Mouse (Mus musculus): ENCODE measurements around the gene Fkbp15. TPM values are rescaled to one million over a fixed set of nuclear protein-coding genes. Genes with fewer than 3 reads are reported as not detected.
A peak's percentile ranks its signal among the peaks of the same experiment; 100 is the strongest.

The Fkbp15 gene
- total and polyA plus RNA-seq, 2 experiments = 20.0 to 22.7 TPM

DNA sequence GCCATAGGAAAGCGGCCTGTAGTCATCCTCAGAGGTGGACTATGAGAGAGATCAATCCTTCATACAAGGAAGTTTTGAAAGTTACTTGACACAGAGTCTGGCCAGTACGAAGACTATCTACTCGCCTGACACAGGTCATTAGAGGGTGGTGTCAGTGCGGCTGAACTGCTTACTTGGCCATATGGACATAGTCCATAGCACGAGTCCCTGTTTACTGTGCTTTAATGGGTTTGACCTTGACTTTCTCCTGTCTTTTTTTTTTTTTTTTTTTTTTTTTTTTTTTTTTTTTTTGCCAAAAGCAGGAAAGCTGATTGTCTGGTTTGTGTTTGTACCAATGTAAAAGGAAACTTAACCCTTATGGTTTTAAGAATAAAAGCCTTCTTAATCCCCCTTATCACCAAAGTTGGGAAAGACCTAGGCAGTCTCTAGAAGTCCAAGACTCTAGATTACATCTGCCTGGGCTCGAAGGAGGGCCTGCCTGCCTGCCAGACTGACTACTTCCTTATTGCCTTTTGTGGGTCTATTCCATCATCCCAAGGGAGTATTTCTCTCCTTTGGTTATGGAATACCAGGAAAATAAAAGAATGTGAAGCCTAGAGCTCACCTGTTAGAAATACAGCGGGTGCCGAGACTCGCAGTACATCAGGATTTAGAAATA, 19.5 kb upstream of the Fkbp15 start:
- Histone ChIP-seq H3K4me3 (ENCODE audit: insufficient read depth, low read depth, low read length) (no peak overlapping the region), H3K36me3 (ENCODE audit: control insufficient read depth, insufficient read depth, low read length) (no peaks in the 10 kb centered on the region), H3K27ac (replicated peaks; ENCODE audit: insufficient read depth, low read depth, low read length) (no peak overlapping the region), H3K27me3 (ENCODE audit: control insufficient read depth, insufficient read depth, low read length) (no peaks in the 10 kb centered on the region), H3K79me2 (ENCODE audit: control insufficient read depth, insufficient read depth, low read length) (peaks cover 29% of the 10 kb centered on the region), H3K9ac (ENCODE audit: low read depth, low read length) (no peak overlapping the region), H3K4me1 (ENCODE audit: control insufficient read depth, insufficient read depth, low read length) (peaks cover 34% of the 10 kb centered on the region)
- no peak for TF ChIP-seq POLR2A (IDR thresholded peaks at IDR 0.05; ENCODE audit: extremely low read depth, insufficient read depth, low read length)
- no peak for TF ChIP-seq CTCF (IDR thresholded peaks at IDR 0.05; ENCODE audit: low read depth, low read length)
- WGBS = 52% methylated on average over 9 of the region's 9 CpGs
- DNase-seq (ENCODE audit: extremely low read depth, low read depth, low spot score) = peak; percentile 55

- TF ChIP-seq CTCF (IDR thresholded peaks at IDR 0.05; ENCODE audit: low read depth, low read length) (no peak), POLR2A (IDR thresholded peaks at IDR 0.05; ENCODE audit: extremely low read depth, insufficient read depth, low read length) (no peak)
- Histone ChIP-seq H3K27me3 (ENCODE audit: control insufficient read depth, insufficient read depth, low read length) (no peaks in the 10 kb centered on the region), H3K4me1 (ENCODE audit: control insufficient read depth, insufficient read depth, low read length) (peaks cover 36% of the 10 kb centered on the region), H3K27ac (replicated peaks; ENCODE audit: insufficient read depth, low read depth, low read length) (peak overlapping the region; percentile 20; the same call in 1 of the 2 replicates), H3K36me3 (ENCODE audit: control insufficient read depth, insufficient read depth, low read length) (no peaks in the 10 kb centered on the region), H3K4me3 (ENCODE audit: insufficient read depth, low read depth, low read length) (no peak overlapping the region), H3K79me2 (ENCODE audit: control insufficient read depth, insufficient read depth, low read length) (peaks cover 35% of the 10 kb centered on the region), H3K9ac (ENCODE audit: low read depth, low read length) (no peak overlapping the region)
- DNase-seq (ENCODE audit: extremely low read depth, low read depth, low spot score) = no peak
- WGBS = 48% methylated on average over 2 of the region's 2 CpGs
These were observed 15.8 kb upstream of the Fkbp15 start for GRCm38 (mm10) chr4:62376123-62376522.

GRCm38 (mm10) chr4:62374342-62374741, 14.0 kb upstream of the Fkbp15 start:
- Histone ChIP-seq H3K36me3 (ENCODE audit: control insufficient read depth, insufficient read depth, low read length) (0 out of 2 replicates have a peak, but pooled peaks cover 3% of the 10 kb centered on the region), H3K9ac (ENCODE audit: low read depth, low read length) (no peak overlapping the region), H3K4me1 (ENCODE audit: control insufficient read depth, insufficient read depth, low read length) (peaks cover 39% of the 10 kb centered on the region), H3K4me3 (ENCODE audit: insufficient read depth, low read depth, low read length) (no peak overlapping the region), H3K27me3 (ENCODE audit: control insufficient read depth, insufficient read depth, low read length) (no peaks in the 10 kb centered on the region), H3K79me2 (ENCODE audit: control insufficient read depth, insufficient read depth, low read length) (peaks cover 30% of the 10 kb centered on the region), H3K27ac (replicated peaks; ENCODE audit: insufficient read depth, low read depth, low read length) (peak overlapping the region; percentile 72)
- no peak for TF ChIP-seq POLR2A (IDR thresholded peaks at IDR 0.05; ENCODE audit: extremely low read depth, insufficient read depth, low read length)
- TF ChIP-seq CTCF (IDR thresholded peaks at IDR 0.05; ENCODE audit: low read depth, low read length) = no peak
- DNase-seq (ENCODE audit: extremely low read depth, low read depth, low spot score) = peak; percentile 77
- WGBS = 26% methylated on average over 4 of the region's 4 CpGs

DNA sequence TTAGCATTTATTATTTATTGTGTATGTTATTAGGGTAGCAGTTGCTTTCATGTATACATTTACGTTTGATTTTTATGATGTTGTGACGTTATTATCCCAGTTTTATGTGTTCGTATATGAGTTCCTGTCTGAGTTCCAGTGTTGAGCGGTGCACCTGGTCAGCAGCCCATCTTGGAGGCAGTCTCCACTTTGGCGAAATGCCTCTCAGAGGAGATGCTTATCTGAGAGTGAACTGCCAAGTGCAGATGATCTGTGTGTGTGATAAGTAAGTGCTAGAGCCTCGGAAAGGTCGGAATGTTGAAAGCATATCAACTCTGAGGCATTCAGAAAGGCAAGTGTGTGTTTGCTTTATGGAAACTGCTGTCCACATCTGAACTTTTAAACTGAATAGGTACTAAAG, 13.3 kb upstream of the Fkbp15 start:
- TF ChIP-seq CTCF (IDR thresholded peaks at IDR 0.05; ENCODE audit: low read depth, low read length) = no peak
- no peak for TF ChIP-seq POLR2A (IDR thresholded peaks at IDR 0.05; ENCODE audit: extremely low read depth, insufficient read depth, low read length)
- DNase-seq (ENCODE audit: extremely low read depth, low read depth, low spot score) = peak; percentile 83
- H3K4me3 ChIP-seq (ENCODE audit: insufficient read depth, low read depth, low read length) = no peak overlapping the region
- peaks cover 33% of the 10 kb centered on the region for H3K79me2 ChIP-seq (ENCODE audit: control insufficient read depth, insufficient read depth, low read length)
- H3K27ac ChIP-seq (replicated peaks; ENCODE audit: insufficient read depth, low read depth, low read length) = peak overlapping the region; percentile 61
- H3K9ac ChIP-seq (ENCODE audit: low read depth, low read length) = no peak overlapping the region
- 30% methylated on average over 7 of the region's 7 CpGs for WGBS
- H3K36me3 ChIP-seq (ENCODE audit: control insufficient read depth, insufficient read depth, low read length) = 0 out of 2 replicates have a peak, but pooled peaks cover 3% of the 10 kb centered on the region
- no peaks in the 10 kb centered on the region for H3K27me3 ChIP-seq (ENCODE audit: control insufficient read depth, insufficient read depth, low read length)
- peaks cover 43% of the 10 kb centered on the region for H3K4me1 ChIP-seq (ENCODE audit: control insufficient read depth, insufficient read depth, low read length)

DNA sequence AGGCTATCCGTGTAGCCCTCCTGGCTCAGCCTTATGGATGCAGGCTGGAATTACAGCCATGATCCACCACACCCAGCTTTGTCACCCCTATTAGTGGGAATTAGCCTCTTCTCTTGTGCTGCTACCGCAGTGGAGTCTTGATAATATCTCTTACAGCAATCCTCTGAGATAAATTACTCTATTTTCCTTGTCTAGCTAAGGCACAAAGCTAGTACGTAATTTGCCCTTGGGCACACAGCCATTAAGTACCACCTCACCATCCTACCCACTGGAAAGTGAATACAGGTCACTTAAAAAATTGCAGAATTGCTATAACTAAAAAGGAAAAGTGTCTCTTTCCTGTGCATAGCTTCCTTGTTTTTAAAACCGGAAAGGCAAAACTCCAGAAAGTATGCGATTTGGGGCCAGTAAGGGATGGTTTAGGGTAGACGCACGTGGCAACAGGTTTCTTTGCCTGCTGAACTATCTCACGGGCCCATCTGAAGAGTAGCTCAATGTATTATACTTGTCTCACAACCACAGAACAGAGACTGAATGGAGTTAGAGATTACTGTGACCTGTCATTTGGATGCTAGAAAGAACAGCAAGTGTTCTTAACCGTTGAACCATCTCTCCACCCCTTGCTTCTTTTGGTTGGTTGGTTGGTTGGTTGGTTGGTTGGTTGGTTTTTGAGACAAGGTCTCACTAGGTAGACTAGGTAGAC, 12.6 kb upstream of the Fkbp15 start:
- H3K36me3 ChIP-seq (ENCODE audit: control insufficient read depth, insufficient read depth, low read length) = 0 out of 2 replicates have a peak, but pooled peaks cover 3% of the 10 kb centered on the region
- H3K79me2 ChIP-seq (ENCODE audit: control insufficient read depth, insufficient read depth, low read length) = peaks cover 32% of the 10 kb centered on the region
- 74% methylated on average over 9 of the region's 9 CpGs for WGBS
- no peaks in the 10 kb centered on the region for H3K27me3 ChIP-seq (ENCODE audit: control insufficient read depth, insufficient read depth, low read length)
- H3K9ac ChIP-seq (ENCODE audit: low read depth, low read length) = no peak overlapping the region
- no peak overlapping the region for H3K4me3 ChIP-seq (ENCODE audit: insufficient read depth, low read depth, low read length)
- TF ChIP-seq CTCF (IDR thresholded peaks at IDR 0.05; ENCODE audit: low read depth, low read length) = no peak
- TF ChIP-seq POLR2A (IDR thresholded peaks at IDR 0.05; ENCODE audit: extremely low read depth, insufficient read depth, low read length) = no peak
- peaks cover 47% of the 10 kb centered on the region for H3K4me1 ChIP-seq (ENCODE audit: control insufficient read depth, insufficient read depth, low read length)
- DNase-seq (ENCODE audit: extremely low read depth, low read depth, low spot score) = no peak
- peak overlapping the region; percentile 41 for H3K27ac ChIP-seq (replicated peaks; ENCODE audit: insufficient read depth, low read depth, low read length)
